Mouse (Mus musculus) forebrain, embryonic 16.5 days (tissue): ENCODE results near the gene Ddx20. TPM values are rescaled to one million over a fixed set of nuclear protein-coding genes. Genes with fewer than 3 reads are reported as not detected.

Source experiments
- ATAC-seq: fragments of 200-750 bp; cut with Nextera tagmentation; 2 replicates; pipeline ENCODE4 v1.8.0; 2017; ENCODE audit warnings: mild to moderate bottlenecking, moderate library complexity
- H3K27ac ChIP-seq: fragments of 300-500 bp; sonication (generic); 2 replicates; pipeline ENCODE4 v1.5.1; 2014; ENCODE audit warnings: low read length, control low read depth
- H3K27me3 ChIP-seq: fragments of 300-500 bp; sonication (generic); replicated peaks from 2 replicates; pipeline ENCODE4 v1.6.1; 2014; ENCODE audit warnings: low read length; ENCODE audit not compliant: control insufficient read depth, insufficient read depth
- H3K36me3 ChIP-seq: fragments of 300-500 bp; sonication (generic); 2 replicates; pipeline ENCODE4 v1.6.1; 2014; ENCODE audit not compliant: control insufficient read depth, insufficient read depth
- H3K4me1 ChIP-seq: fragments of 300-500 bp; sonication (generic); replicated peaks from 2 replicates; pipeline ENCODE4 v1.6.1; 2014; ENCODE audit warnings: low read length; ENCODE audit not compliant: control insufficient read depth, insufficient read depth
- H3K4me2 ChIP-seq: fragments of 300-500 bp; sonication (generic); 2 replicates; pipeline ENCODE4 v1.6.1; 2014; ENCODE audit warnings: mild to moderate bottlenecking, low read length, control low read depth
- H3K4me3 ChIP-seq: fragments of 300-500 bp; sonication (generic); replicated peaks from 2 replicates; pipeline ENCODE4 v1.5.1; 2014; ENCODE audit warnings: mild to moderate bottlenecking, low read length, control low read depth
- H3K9ac ChIP-seq: fragments of 300-500 bp; sonication (generic); replicated peaks from 2 replicates; pipeline ENCODE4 v1.6.1; 2014; ENCODE audit warnings: low read depth, low read length, control low read depth
- H3K9me3 ChIP-seq: fragments of 300-500 bp; sonication (generic); 2 replicates; pipeline ENCODE4 v1.6.1; 2016; ENCODE audit warnings: low read length; ENCODE audit not compliant: control insufficient read depth
- WGBS: fragments of 180-500 bp; shearing (Covaris S2); extraction: QIAGEN DNeasy Blood & Tissue Kit; methylation state at CpG from one replicate; pipeline ENCODE4 v1.1.7; 2014; 5-methylcytosine and 5-hydroxymethylcytosine counted together
- polyA plus RNA-seq: library from polyadenylated mRNA; unstranded; fragments of >200 nt; fragmentation: Nextera tagmentation; extraction: Ambion mirVana; gene quantifications from 2 replicates; pipeline ENCODE4 v1.2.1, GENCODE M21; 2015

Gene Ddx20
- polyA plus RNA-seq, 1 experiment from 2014 or later = 31.6 TPM

DNA sequence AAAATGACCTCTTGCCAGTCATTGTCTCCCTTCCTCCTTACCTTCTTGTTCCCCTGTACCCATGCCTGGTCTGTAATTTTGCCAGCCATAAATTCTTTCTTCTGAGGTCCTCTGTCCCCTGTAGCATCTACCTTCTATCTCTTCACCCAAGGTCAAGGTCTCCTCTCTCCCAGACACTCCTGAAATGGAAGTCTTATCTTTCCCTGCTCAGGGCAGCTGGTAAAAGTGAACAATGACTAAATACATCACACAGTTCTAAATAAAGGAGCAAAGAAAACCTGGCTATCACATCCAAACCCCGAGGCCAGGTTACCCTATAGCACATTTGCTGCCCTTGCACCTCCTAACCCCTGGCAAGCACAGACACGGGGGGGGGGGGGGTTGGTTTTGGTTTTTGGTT, 26.8 kb downstream of the Ddx20 start:
- Histone ChIP-seq H3K4me2 (no peak overlapping the region), H3K27me3 (no peaks in the 10 kb centered on the region), H3K4me3 (no peak overlapping the region), H3K9me3 (no peaks in the 10 kb centered on the region), H3K36me3 (no peaks in the 10 kb centered on the region), H3K9ac (no peak overlapping the region), H3K4me1 (no peaks in the 10 kb centered on the region), H3K27ac (no peak overlapping the region)
- no peak for ATAC-seq
- WGBS = 69% methylated on average over 2 of the region's 2 CpGs

DNA sequence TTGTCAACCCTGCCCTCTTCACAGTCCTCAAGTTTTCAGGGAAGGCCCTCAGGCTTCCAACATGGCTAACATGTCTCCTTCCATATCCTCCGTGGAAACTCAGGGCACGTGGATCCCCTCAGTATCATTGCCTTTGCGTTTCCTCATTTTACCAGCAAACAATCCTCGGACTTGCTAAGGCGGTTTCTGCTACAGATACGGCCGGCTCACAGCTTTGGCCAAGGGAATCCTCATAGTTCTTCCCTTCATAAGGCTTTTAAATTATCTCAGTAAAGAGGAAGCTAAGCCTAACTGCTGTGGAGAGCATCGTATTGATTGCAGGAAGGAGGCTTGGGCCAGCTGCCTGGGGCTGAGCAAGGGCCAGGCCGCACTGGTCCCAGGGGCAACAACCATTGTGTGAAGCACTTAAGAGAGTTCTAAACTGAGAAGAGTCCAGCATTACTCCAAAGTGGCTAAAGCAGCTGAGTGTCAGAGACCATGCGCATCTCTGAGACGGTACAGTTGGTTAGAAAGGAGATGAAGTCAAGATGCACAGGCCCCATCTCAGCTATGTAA, 32.3 kb downstream of the Ddx20 start:
- H3K4me3 ChIP-seq = no peak overlapping the region
- peaks cover 5% of the 10 kb centered on the region for H3K4me1 ChIP-seq
- H3K9ac ChIP-seq = no peak overlapping the region
- WGBS = 92% methylated on average over 11 of the region's 11 CpGs
- no peak overlapping the region for H3K4me2 ChIP-seq
- no peak for ATAC-seq
- H3K27ac ChIP-seq = no peak overlapping the region
- H3K27me3 ChIP-seq = no peaks in the 10 kb centered on the region
- H3K9me3 ChIP-seq = no peaks in the 10 kb centered on the region
- no peaks in the 10 kb centered on the region for H3K36me3 ChIP-seq

DNA sequence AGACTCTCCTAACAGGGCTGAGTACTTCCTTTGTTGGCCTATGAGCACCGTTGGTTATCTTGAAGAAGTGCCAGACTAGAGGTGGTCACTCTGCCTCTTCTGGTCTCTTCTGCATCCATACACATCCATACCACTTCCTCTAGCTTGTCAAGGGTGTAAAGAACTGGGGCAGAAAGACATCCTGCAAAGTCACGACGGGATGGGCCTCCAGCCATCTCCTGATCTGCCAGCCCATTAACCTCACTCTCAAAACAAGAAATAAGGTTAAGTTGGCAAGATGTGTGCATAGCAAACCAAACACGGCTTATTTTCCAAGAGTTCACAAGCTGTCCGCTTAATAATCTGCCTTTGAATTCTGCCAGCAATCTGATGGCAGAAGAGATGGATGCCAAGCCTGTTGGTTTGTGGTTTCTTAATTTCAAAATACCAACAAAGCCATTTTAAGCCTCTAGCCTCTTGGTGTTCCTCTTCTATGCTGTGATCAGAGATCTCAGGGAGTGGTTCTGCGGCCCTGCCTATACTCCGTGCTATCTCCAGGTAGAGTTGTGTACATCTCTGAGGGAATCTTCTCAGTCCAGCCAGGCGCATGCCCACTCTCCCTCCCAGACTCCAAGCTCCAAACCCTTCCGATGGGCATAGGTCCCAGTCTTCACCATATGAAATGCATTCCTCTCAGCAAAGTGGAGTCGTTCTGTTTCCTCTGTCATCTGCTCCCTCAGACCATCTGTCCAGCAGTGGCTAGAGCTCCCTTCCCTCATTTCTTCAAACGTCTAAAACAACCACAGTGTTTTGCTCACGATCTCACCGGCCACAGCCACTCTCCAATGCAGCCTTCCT, 33.6 kb downstream of the Ddx20 start:
- H3K4me3 ChIP-seq = no peak overlapping the region
- 77% methylated on average over 13 of the region's 13 CpGs for whole genome bisulfite sequencing
- H3K4me2 ChIP-seq = no peak overlapping the region
- no peaks in the 10 kb centered on the region for H3K9me3 ChIP-seq
- H3K27me3 ChIP-seq = no peaks in the 10 kb centered on the region
- no peak overlapping the region for H3K9ac ChIP-seq
- no peak overlapping the region for H3K27ac ChIP-seq
- no peaks in the 10 kb centered on the region for H3K36me3 ChIP-seq
- peak; percentile 59 for ATAC-seq
- peaks cover 5% of the 10 kb centered on the region for H3K4me1 ChIP-seq

DNA sequence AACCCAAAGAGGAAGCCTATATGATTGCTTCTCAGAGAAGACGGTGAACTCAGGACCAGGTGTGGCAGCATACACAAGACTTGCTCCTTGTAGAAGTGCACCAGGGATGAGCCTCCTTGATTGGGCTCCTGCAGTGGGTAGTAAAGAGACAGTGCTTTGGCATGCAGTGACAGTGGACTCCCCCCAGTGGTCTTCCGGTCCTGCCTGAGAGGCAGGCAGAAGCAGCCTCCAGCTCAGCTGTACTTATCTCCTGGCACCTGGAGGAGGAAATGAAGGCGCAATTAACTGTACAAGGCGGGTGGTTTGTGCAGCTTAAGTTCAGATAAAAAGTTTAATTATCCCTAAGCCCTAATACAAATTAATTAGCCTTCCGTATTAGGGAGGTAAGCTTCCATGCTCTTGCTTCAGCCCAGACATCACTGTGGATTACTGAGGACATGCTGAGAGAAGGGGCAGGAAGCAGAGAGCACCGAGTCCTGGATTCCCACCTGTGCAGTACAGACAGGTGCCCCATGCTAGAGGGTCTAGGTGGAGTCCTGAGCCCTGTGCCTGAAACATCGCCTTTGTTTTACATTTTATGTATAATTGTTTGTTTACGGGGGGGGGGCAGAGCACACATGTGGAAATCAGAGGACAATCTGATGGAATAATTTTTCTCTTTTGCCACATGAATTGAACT, 38.3 kb downstream of the Ddx20 start:
- ATAC-seq = no peak
- WGBS = 46% methylated on average over 8 of the region's 8 CpGs
- H3K9ac ChIP-seq = no peak overlapping the region
- H3K27ac ChIP-seq = no peak overlapping the region
- peaks cover 5% of the 10 kb centered on the region for H3K4me1 ChIP-seq
- no peak overlapping the region for H3K4me3 ChIP-seq
- H3K27me3 ChIP-seq = no peaks in the 10 kb centered on the region
- no peaks in the 10 kb centered on the region for H3K9me3 ChIP-seq
- no peaks in the 10 kb centered on the region for H3K36me3 ChIP-seq
- no peak overlapping the region for H3K4me2 ChIP-seq

DNA sequence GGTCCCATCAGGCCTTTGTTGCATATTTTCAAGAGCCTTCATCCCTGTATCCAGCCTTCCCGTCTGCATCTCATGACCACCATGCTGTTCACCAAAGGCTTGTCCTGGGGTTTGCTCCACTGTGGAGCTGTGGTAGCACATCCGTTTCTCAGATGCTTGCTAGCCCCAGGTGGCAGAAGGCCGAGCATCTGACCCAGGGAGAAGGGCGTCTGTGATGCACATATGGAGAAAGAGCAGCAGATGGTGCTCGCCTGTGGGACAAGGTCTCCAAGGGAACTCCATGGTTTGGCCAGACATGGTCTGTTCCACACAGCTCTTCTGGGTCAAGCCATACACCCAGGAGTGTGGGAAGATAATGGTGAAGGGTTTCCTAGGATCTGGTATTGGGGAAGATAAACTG, 43.8 kb downstream of the Ddx20 start:
- H3K9ac ChIP-seq = no peak overlapping the region
- ATAC-seq = no peak
- H3K27ac ChIP-seq = no peak overlapping the region
- no peaks in the 10 kb centered on the region for H3K36me3 ChIP-seq
- H3K4me3 ChIP-seq = no peak overlapping the region
- no peaks in the 10 kb centered on the region for H3K9me3 ChIP-seq
- no peak overlapping the region for H3K4me2 ChIP-seq
- WGBS = 81% methylated on average over 5 of the region's 5 CpGs
- H3K4me1 ChIP-seq = peaks cover 3% of the 10 kb centered on the region; the same call in 1 of the 2 replicates
- H3K27me3 ChIP-seq = no peaks in the 10 kb centered on the region

DNA sequence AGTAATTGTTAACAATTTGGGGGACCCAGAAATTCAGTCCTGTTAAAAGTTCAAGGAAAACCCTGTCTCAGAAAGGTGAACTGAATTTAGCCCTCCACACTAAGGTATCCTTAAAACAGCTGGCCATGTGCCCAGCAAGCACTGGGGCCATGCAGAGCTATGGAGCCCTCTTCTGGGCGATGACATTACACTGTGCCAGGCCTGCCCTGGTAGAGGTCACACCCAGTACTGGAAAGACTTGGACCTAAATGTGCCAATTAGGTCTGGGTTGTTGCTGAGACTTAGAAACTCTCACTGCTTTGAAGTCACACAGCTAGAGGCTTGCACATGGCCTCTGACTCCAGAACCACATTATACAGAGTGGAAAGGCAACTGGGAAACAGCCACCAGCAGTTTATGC, 45.2 kb downstream of the Ddx20 start:
- WGBS = 50% methylated on average over 1 of the region's 1 CpGs
- H3K9ac ChIP-seq = no peak overlapping the region
- ATAC-seq = 0 out of 2 replicates have a peak, but pooled peaks have one; percentile 57
- H3K27me3 ChIP-seq = no peaks in the 10 kb centered on the region
- no peak overlapping the region for H3K4me3 ChIP-seq
- peaks cover 6% of the 10 kb centered on the region; the same call in 1 of the 2 replicates for H3K4me1 ChIP-seq
- H3K4me2 ChIP-seq = no peak overlapping the region
- H3K27ac ChIP-seq = no peak overlapping the region
- no peaks in the 10 kb centered on the region for H3K36me3 ChIP-seq
- no peaks in the 10 kb centered on the region for H3K9me3 ChIP-seq

DNA sequence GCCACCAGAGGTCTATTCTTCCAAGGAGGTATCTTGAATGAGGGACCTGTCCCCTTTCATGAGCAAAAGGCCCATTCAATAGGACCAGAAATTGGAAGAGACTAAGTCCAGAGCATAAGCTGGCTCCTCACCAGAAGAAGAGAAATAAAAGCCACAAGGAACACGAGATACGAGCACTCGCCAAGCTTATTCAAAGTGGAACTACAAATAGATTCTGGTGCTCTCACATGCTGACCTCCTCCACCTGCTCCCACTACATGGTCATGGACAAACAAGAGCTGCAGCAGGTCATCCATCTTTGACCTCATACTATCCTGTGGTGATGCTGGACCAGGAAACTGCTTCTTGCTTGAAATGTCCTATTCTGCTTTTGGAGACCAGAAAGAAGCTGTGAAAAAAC, 54.4 kb downstream of the Ddx20 start:
- Histone ChIP-seq H3K9me3 (no peaks in the 10 kb centered on the region), H3K9ac (no peak overlapping the region), H3K27me3 (no peaks in the 10 kb centered on the region), H3K27ac (no peak overlapping the region), H3K36me3 (no peaks in the 10 kb centered on the region), H3K4me2 (no peak overlapping the region), H3K4me1 (peaks cover 13% of the 10 kb centered on the region), H3K4me3 (no peak overlapping the region)
- no peak for ATAC-seq
- 43% methylated on average over 3 of the region's 3 CpGs for WGBS

DNA sequence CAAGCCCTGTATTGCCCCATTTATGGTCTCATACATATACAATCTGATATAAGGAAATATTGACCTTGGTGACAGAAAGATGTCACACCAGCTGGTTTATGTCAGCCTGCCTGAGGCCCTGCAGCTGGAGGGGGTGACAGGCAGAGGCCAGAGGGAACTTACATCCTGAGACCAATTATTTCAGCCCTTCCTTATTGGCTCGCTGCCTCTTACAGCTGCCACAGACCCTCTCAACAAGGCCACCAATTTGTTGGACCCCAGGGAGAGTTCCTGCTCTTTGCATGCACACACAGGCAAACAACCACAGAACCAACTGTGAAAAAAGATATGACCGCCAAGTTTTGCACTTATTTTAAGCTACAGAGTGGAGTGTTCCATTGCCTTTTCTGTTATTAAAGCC, 55.1 kb downstream of the Ddx20 start:
- Histone ChIP-seq H3K36me3 (no peaks in the 10 kb centered on the region), H3K4me3 (no peak overlapping the region), H3K4me1 (peaks cover 12% of the 10 kb centered on the region), H3K27me3 (no peaks in the 10 kb centered on the region), H3K9me3 (no peaks in the 10 kb centered on the region), H3K27ac (no peak overlapping the region), H3K9ac (no peak overlapping the region), H3K4me2 (no peak overlapping the region)
- peak; percentile 54 for ATAC-seq
- 44% methylated on average over 2 of the region's 2 CpGs for WGBS
